Mouse (Mus musculus) stomach, postnatal 0 days (tissue): ENCODE data around the gene Stk39. TPM values are rescaled to one million over a fixed set of nuclear protein-coding genes. Genes with fewer than 3 reads are reported as not detected.

ENCODE experiments used
- ATAC-seq: fragments of 200-750 bp; cut with Nextera tagmentation; 2 replicates; pipeline ENCODE4 v1.8.0; 2017; ENCODE audit not compliant: low FRiP score, low TSS enrichment
- DNase-seq: peaks from one replicate; pipeline ENCODE4 v3.0.0-alpha.2; 2016; ENCODE audit warnings: low spot score
- H3K27ac ChIP-seq: fragments of 300-500 bp; sonication (generic); replicated peaks from 2 replicates; pipeline ENCODE4 v1.5.1; 2014; ENCODE audit warnings: mild to moderate bottlenecking, control low read depth
- H3K27me3 ChIP-seq: fragments of 300-500 bp; sonication (generic); 2 replicates; pipeline ENCODE4 v1.6.1; 2014; ENCODE audit warnings: low read length; ENCODE audit not compliant: control insufficient read depth, insufficient read depth
- H3K36me3 ChIP-seq: fragments of 300-500 bp; sonication (generic); 2 replicates; pipeline ENCODE4 v1.6.1; 2014; ENCODE audit warnings: low read length, mixed read lengths; ENCODE audit not compliant: control insufficient read depth, insufficient read depth
- H3K4me1 ChIP-seq: fragments of 300-500 bp; sonication (generic); replicated peaks from 2 replicates; pipeline ENCODE4 v1.6.1; 2014; ENCODE audit warnings: antibody characterized with exemption; ENCODE audit not compliant: control insufficient read depth, insufficient read depth
- H3K4me2 ChIP-seq: fragments of 300-500 bp; sonication (generic); replicated peaks from 2 replicates; pipeline ENCODE4 v1.6.1; 2014; ENCODE audit warnings: low read depth, mild to moderate bottlenecking, control low read depth, moderate library complexity
- H3K4me3 ChIP-seq: fragments of 300-500 bp; sonication (generic); 2 replicates; pipeline ENCODE4 v1.5.1; 2014; ENCODE audit warnings: low read depth, low read length, control low read depth
- H3K9ac ChIP-seq: fragments of 300-500 bp; sonication (generic); 2 replicates; pipeline ENCODE4 v1.6.1; 2014; ENCODE audit warnings: mild to moderate bottlenecking, low read length, control low read depth, mixed read lengths
- H3K9me3 ChIP-seq: fragments of 300-500 bp; sonication (generic); 2 replicates; pipeline ENCODE4 v1.6.1; 2016; ENCODE audit warnings: low read length; ENCODE audit not compliant: control insufficient read depth
- CTCF ChIP-seq: IDR thresholded peaks from 2 replicates; pipeline ENCODE4 v1.5.1; 2016; ENCODE audit warnings: antibody characterized with exemption, low read depth, mild to moderate bottlenecking, moderate library complexity
- EP300 ChIP-seq: optimal IDR thresholded peaks from 2 replicates; pipeline ENCODE3; 2016; ENCODE audit warnings: antibody characterized with exemption
- WGBS: fragments of 180-500 bp; shearing (Covaris S2); extraction: QIAGEN DNeasy Blood & Tissue Kit; methylation state at CpG from one replicate; pipeline ENCODE4 v1.1.7; 2014; 5-methylcytosine and 5-hydroxymethylcytosine counted together
- polyA plus RNA-seq: library from polyadenylated mRNA; unstranded; fragments of >200 nt; fragmentation: Nextera tagmentation; extraction: Ambion mirVana; gene quantifications from 2 replicates; pipeline ENCODE4 v1.2.1, GENCODE M21; 2015

Stk39 gene
- polyA plus RNA-seq, 1 experiment from 2014 or later, result 23.6 TPM

DNA sequence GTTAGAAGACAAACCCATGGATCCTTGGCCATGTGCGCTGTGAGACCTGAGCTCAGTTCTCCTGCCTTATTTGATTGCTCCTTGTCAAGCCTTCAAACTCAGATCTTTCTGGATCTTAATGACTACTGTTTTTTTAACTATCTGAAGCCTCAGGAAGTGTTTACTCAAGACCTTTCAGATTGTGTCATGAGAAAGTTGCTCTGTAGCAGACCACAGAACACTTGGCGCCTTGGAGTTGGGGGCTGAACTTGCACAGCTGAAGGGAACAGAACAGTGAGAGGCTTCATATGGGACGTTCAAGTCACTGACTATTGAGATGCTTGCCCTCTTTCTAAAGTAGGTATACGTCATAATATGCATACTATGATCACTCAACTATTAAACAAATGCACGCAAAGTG lies 239.1 kb downstream of the Stk39 start:
- TF ChIP-seq EP300 (no peak), CTCF (no peak)
- Histone ChIP-seq H3K9ac (no peak overlapping the region), H3K36me3 (no peaks in the 10 kb centered on the region), H3K4me3 (no peak overlapping the region), H3K27ac (no peak overlapping the region), H3K9me3 (no peaks in the 10 kb centered on the region), H3K27me3 (no peaks in the 10 kb centered on the region), H3K4me2 (no peak overlapping the region), H3K4me1 (no peaks in the 10 kb centered on the region)
- no peak for DNase-seq
- WGBS, result 76% methylated on average over 5 of the region's 5 CpGs
- no peak for ATAC-seq

DNA sequence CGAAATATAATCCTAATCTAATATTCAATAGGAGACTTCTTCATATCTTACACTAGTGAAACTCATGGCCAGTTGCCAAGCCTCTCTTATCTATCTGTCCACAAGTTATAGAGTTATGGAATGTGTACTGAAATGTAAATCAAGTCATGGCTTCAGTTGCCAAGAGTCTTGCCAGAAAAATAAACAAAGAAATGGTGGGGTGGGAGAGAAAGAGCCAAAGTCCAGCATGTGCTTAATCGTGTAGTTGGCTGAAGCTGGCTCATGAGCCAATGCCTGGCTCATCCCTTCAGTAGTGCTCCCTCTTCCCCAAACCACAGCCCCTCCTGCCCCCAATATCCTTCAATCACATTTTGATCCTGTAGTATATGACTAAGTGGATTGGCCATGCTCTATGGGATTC lies 242.2 kb downstream of the Stk39 start:
- WGBS, result 61% methylated on average over 2 of the region's 2 CpGs
- Histone ChIP-seq H3K27ac (no peak overlapping the region), H3K4me1 (no peaks in the 10 kb centered on the region), H3K4me3 (no peak overlapping the region), H3K36me3 (no peaks in the 10 kb centered on the region), H3K4me2 (no peak overlapping the region), H3K27me3 (no peaks in the 10 kb centered on the region), H3K9me3 (no peaks in the 10 kb centered on the region), H3K9ac (no peak overlapping the region)
- peak; percentile 18; the same call in 1 of the 2 replicates for ATAC-seq
- no peak for DNase-seq
- no peak for TF ChIP-seq CTCF
- no peak for TF ChIP-seq EP300

DNA sequence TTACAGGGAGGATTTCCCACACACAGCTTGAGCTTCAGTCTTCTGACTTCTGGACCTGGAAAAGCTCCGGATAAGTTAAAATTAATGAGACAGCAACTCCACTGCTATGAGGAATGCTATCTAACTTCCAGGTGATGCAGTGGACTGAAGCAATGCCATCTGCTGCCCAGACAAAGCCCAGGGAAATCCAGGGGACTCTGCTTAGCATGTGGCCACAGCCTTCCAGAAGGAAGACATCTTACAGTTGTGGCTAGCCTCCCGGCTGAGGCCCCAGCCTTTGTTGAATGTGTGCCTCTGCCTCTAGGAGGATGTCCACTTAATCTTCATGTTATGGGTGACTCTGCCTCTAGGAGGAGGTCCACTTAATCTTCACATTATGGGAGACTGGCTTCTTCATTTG lies 243.0 kb downstream of the Stk39 start:
- no peak overlapping the region for H3K9ac ChIP-seq
- H3K27me3 ChIP-seq, result no peaks in the 10 kb centered on the region
- H3K27ac ChIP-seq, result no peak overlapping the region
- ATAC-seq (no peak), DNase-seq (no peak)
- H3K9me3 ChIP-seq, result no peaks in the 10 kb centered on the region
- H3K4me2 ChIP-seq, result no peak overlapping the region
- 61% methylated on average over 2 of the region's 2 CpGs for WGBS
- no peak overlapping the region for H3K4me3 ChIP-seq
- TF ChIP-seq CTCF, result no peak
- no peak for TF ChIP-seq EP300
- no peaks in the 10 kb centered on the region for H3K4me1 ChIP-seq
- no peaks in the 10 kb centered on the region for H3K36me3 ChIP-seq

DNA sequence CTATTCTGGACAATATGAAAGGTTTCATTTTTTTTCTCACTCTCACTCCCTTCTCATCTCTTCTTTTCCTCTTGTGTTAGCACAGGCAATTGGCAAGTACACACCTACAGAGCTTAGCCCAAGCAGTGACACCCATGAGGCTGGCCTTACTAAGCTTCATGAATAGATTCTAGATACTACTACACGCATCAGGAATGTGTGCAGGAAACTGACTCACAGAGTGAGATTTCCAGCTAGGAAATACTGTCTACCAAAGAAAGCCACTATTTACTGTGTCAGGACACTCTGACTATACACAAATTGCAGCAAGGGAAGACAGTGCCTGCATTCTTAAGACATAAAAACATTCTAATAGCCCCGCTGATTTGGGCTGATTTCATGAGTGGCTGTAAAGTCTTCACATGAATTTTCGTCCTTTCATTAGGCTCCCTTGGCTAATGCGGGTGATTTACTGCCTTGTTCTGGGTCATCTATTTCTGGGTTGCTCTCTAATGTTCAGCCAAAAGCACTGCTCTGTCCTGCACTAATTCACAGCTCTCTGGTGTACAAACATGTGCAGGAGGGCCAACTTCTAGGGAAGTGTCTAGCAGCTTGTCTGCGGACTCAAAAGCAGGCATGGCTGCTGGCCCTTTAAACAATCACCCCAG lies 249.7 kb downstream of the Stk39 start:
- no peaks in the 10 kb centered on the region for H3K27me3 ChIP-seq
- DNase-seq (no peak), ATAC-seq (peak; percentile 49; the same call in 1 of the 2 replicates)
- H3K9ac ChIP-seq, result no peak overlapping the region
- no peaks in the 10 kb centered on the region for H3K36me3 ChIP-seq
- no peak overlapping the region for H3K27ac ChIP-seq
- H3K4me3 ChIP-seq, result no peak overlapping the region
- WGBS, result 48% methylated on average over 5 of the region's 5 CpGs
- H3K4me2 ChIP-seq, result no peak overlapping the region
- TF ChIP-seq CTCF, result no peak
- no peak for TF ChIP-seq EP300
- H3K4me1 ChIP-seq, result no peaks in the 10 kb centered on the region
- H3K9me3 ChIP-seq, result no peaks in the 10 kb centered on the region

GRCm38 (mm10) chr2:68221226-68221625 lies 250.8 kb downstream of the Stk39 start:
- Histone ChIP-seq H3K27me3 (no peaks in the 10 kb centered on the region), H3K4me3 (no peak overlapping the region), H3K9me3 (no peaks in the 10 kb centered on the region), H3K27ac (no peak overlapping the region), H3K4me2 (no peak overlapping the region), H3K4me1 (no peaks in the 10 kb centered on the region), H3K9ac (no peak overlapping the region), H3K36me3 (no peaks in the 10 kb centered on the region)
- ATAC-seq (0 out of 2 replicates have a peak, but pooled peaks have one; percentile 26), DNase-seq (no peak)
- WGBS, result 71% methylated on average over 4 of the region's 4 CpGs
- TF ChIP-seq EP300 (no peak), CTCF (peak; percentile 56)

- Histone ChIP-seq H3K36me3 (no peaks in the 10 kb centered on the region), H3K9ac (no peak overlapping the region), H3K4me2 (no peak overlapping the region), H3K27ac (no peak overlapping the region), H3K9me3 (no peaks in the 10 kb centered on the region), H3K27me3 (no peaks in the 10 kb centered on the region), H3K4me1 (no peaks in the 10 kb centered on the region), H3K4me3 (no peak overlapping the region)
- ATAC-seq (no peak), DNase-seq (no peak)
- TF ChIP-seq EP300 (no peak), CTCF (no peak)
- WGBS, result 87% methylated on average over 4 of the region's 4 CpGs
Measured at GRCm38 (mm10) chr2:68219823-68220222, 252.2 kb downstream of the Stk39 start.
